Mouse (Mus musculus): ENCODE measurements around the gene Fzd5. TPM values are rescaled to one million over a fixed set of nuclear protein-coding genes. Genes with fewer than 3 reads are reported as not detected.
A peak's percentile ranks its signal among the peaks of the same experiment; 100 is the strongest.

Gene Fzd5
- polyA plus RNA-seq, 1 experiment, result 7.6 TPM

DNA sequence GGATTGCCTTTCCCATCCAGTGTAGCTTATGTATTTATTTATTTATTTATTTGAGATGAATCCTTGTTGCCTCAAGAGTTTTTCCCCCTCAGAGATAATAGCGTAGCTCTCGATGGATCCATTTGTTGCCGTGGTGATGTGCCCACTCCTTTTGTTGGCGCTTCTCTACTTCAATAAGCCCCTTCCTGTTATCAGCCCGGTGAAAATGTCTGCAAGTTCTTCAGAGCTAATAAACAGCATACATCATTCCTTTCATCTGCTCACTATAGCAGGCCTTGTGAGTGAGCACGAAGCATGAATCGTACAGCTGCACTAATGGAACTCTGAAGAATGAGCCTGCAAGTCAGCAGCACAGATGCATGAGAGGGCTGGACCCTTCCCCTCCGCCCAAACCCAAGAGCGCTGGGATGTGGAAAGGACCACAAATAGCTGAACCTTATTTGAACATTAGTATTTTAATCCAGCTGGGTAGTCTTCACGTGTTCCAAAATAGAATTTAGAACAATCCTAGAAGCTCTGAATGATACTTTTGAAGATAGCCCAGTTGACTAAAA lies 16.4 kb downstream of the Fzd5 start:
- peaks cover 2% of the 10 kb centered on the region; the same call in 1 of the 2 replicates for H3K36me3 ChIP-seq (ENCODE audit: control insufficient read depth, insufficient read depth, low read length)
- DNase-seq (ENCODE audit: low read depth in 1 of 2, low spot score in 2 of 2), result no peak
- H3K4me1 ChIP-seq (ENCODE audit: control insufficient read depth, insufficient read depth, insufficient read length), result no peaks in the 10 kb centered on the region
- H3K4me3 ChIP-seq (ENCODE audit: extremely low read depth, insufficient read depth, insufficient read length), result no peak overlapping the region
- no peaks in the 10 kb centered on the region for H3K27me3 ChIP-seq (ENCODE audit: control insufficient read depth, insufficient read depth, low read length)
- TF ChIP-seq CTCF (IDR thresholded peaks at IDR 0.05; ENCODE audit: extremely low read depth, insufficient read depth, insufficient read length, insufficient replicate concordance) (no peak), POLR2A (IDR thresholded peaks at IDR 0.05; ENCODE audit: low read depth, low read length) (no peak)
- H3K27ac ChIP-seq (ENCODE audit: insufficient read depth, low read length), result no peak overlapping the region
- WGBS, result 93% methylated on average over 10 of the region's 10 CpGs

GRCm38 (mm10) chr1:64717504-64717903 lies 20.0 kb downstream of the Fzd5 start:
- no peak overlapping the region for H3K27ac ChIP-seq (ENCODE audit: insufficient read depth, low read length)
- no peaks in the 10 kb centered on the region for H3K27me3 ChIP-seq (ENCODE audit: control insufficient read depth, insufficient read depth, low read length)
- peak; percentile 71; the same call in 1 of the 2 replicates for TF ChIP-seq CTCF (IDR thresholded peaks at IDR 0.05; ENCODE audit: extremely low read depth, insufficient read depth, insufficient read length, insufficient replicate concordance)
- no peak for TF ChIP-seq POLR2A (IDR thresholded peaks at IDR 0.05; ENCODE audit: low read depth, low read length)
- no peaks in the 10 kb centered on the region; the same call in 1 of the 2 replicates for H3K4me1 ChIP-seq (ENCODE audit: control insufficient read depth, insufficient read depth, insufficient read length)
- peak; percentile 49 to 65 for DNase-seq (ENCODE audit: low read depth in 1 of 2, low spot score in 2 of 2)
- H3K4me3 ChIP-seq (ENCODE audit: extremely low read depth, insufficient read depth, insufficient read length), result no peak overlapping the region
- H3K36me3 ChIP-seq (ENCODE audit: control insufficient read depth, insufficient read depth, low read length), result no peaks in the 10 kb centered on the region

- no peak overlapping the region for H3K27ac ChIP-seq (ENCODE audit: insufficient read depth, low read length)
- WGBS, result 87% methylated on average over 7 of the region's 7 CpGs
- no peak overlapping the region for H3K4me3 ChIP-seq (ENCODE audit: extremely low read depth, insufficient read depth, insufficient read length)
- no peaks in the 10 kb centered on the region for H3K36me3 ChIP-seq (ENCODE audit: control insufficient read depth, insufficient read depth, low read length)
- no peak for DNase-seq (ENCODE audit: low read depth in 1 of 2, low spot score in 2 of 2)
- TF ChIP-seq CTCF (IDR thresholded peaks at IDR 0.05; ENCODE audit: extremely low read depth, insufficient read depth, insufficient read length, insufficient replicate concordance) (no peak), POLR2A (IDR thresholded peaks at IDR 0.05; ENCODE audit: low read depth, low read length) (no peak)
- no peaks in the 10 kb centered on the region; the same call in 1 of the 2 replicates for H3K4me1 ChIP-seq (ENCODE audit: control insufficient read depth, insufficient read depth, insufficient read length)
- H3K27me3 ChIP-seq (ENCODE audit: control insufficient read depth, insufficient read depth, low read length), result no peaks in the 10 kb centered on the region
Observed at GRCm38 (mm10) chr1:64716589-64717304, 20.8 kb downstream of the Fzd5 start.

GRCm38 (mm10) chr1:64715458-64715857 lies 22.1 kb downstream of the Fzd5 start:
- TF ChIP-seq CTCF (IDR thresholded peaks at IDR 0.05; ENCODE audit: extremely low read depth, insufficient read depth, insufficient read length, insufficient replicate concordance) (no peak), POLR2A (IDR thresholded peaks at IDR 0.05; ENCODE audit: low read depth, low read length) (no peak)
- H3K27me3 ChIP-seq (ENCODE audit: control insufficient read depth, insufficient read depth, low read length), result no peaks in the 10 kb centered on the region
- no peaks in the 10 kb centered on the region; the same call in 1 of the 2 replicates for H3K4me1 ChIP-seq (ENCODE audit: control insufficient read depth, insufficient read depth, insufficient read length)
- no peaks in the 10 kb centered on the region for H3K36me3 ChIP-seq (ENCODE audit: control insufficient read depth, insufficient read depth, low read length)
- 79% methylated on average over 2 of the region's 2 CpGs for WGBS
- no peak for DNase-seq (ENCODE audit: low read depth in 1 of 2, low spot score in 2 of 2)
- H3K4me3 ChIP-seq (ENCODE audit: extremely low read depth, insufficient read depth, insufficient read length), result no peak overlapping the region
- H3K27ac ChIP-seq (ENCODE audit: insufficient read depth, low read length), result no peak overlapping the region

- H3K27me3 ChIP-seq (ENCODE audit: control insufficient read depth, insufficient read depth, low read length), result no peaks in the 10 kb centered on the region
- no peak overlapping the region for H3K27ac ChIP-seq (ENCODE audit: insufficient read depth, low read length)
- TF ChIP-seq POLR2A (IDR thresholded peaks at IDR 0.05; ENCODE audit: low read depth, low read length) (no peak), CTCF (IDR thresholded peaks at IDR 0.05; ENCODE audit: extremely low read depth, insufficient read depth, insufficient read length, insufficient replicate concordance) (no peak)
- 90% methylated on average over 14 of the region's 14 CpGs for WGBS
- H3K36me3 ChIP-seq (ENCODE audit: control insufficient read depth, insufficient read depth, low read length), result no peaks in the 10 kb centered on the region
- H3K4me1 ChIP-seq (ENCODE audit: control insufficient read depth, insufficient read depth, insufficient read length), result no peaks in the 10 kb centered on the region; the same call in 1 of the 2 replicates
- no peak overlapping the region for H3K4me3 ChIP-seq (ENCODE audit: extremely low read depth, insufficient read depth, insufficient read length)
- no peak for DNase-seq (ENCODE audit: low read depth in 1 of 2, low spot score in 2 of 2)
Observed at GRCm38 (mm10) chr1:64712006-64712760, 25.4 kb downstream of the Fzd5 start.

DNA sequence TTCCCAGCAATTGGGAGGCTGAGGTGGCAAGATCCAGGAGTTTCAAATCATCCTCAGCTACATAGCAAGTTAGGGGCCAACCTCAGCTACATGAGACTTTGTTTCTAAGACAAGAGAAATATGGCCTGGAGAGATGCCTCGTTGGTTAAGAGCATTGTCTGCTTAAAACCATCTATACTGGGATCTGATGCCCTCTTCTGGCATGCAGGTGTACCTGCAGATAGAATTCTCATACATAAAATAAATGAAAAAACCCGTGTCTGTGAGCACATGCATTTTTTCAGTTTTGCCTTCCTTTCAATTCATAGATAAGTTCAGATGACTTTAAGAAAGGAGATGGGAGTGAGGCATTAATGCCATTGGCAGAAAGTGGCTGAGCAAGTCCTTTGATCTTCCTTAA lies 27.7 kb downstream of the Fzd5 start:
- Histone ChIP-seq H3K4me1 (ENCODE audit: control insufficient read depth, insufficient read depth, insufficient read length) (no peaks in the 10 kb centered on the region), H3K4me3 (ENCODE audit: extremely low read depth, insufficient read depth, insufficient read length) (no peak overlapping the region), H3K27ac (ENCODE audit: insufficient read depth, low read length) (no peak overlapping the region), H3K27me3 (ENCODE audit: control insufficient read depth, insufficient read depth, low read length) (no peaks in the 10 kb centered on the region), H3K36me3 (ENCODE audit: control insufficient read depth, insufficient read depth, low read length) (no peaks in the 10 kb centered on the region)
- TF ChIP-seq CTCF (IDR thresholded peaks at IDR 0.05; ENCODE audit: extremely low read depth, insufficient read depth, insufficient read length, insufficient replicate concordance) (no peak), POLR2A (IDR thresholded peaks at IDR 0.05; ENCODE audit: low read depth, low read length) (no peak)
- no peak for DNase-seq (ENCODE audit: low read depth in 1 of 2, low spot score in 2 of 2)
- 11% methylated on average over 2 of the region's 2 CpGs for WGBS

All from spleen, adult 2 months (tissue).